Mouse (Mus musculus) olfactory bulb, adult 2 months (tissue): ENCODE results near the gene St3gal3.

Source experiments
- CTCF ChIP-seq: fragments of 200-500 bp; IDR thresholded peaks from 2 replicates; pipeline ENCODE4 v1.5.1; 2012; ENCODE audit warnings: low read depth, mild to moderate bottlenecking, low read length, moderate library complexity; ENCODE audit not compliant: insufficient read depth
- POLR2A ChIP-seq: fragments of 200-500 bp; IDR thresholded peaks from 2 replicates; pipeline ENCODE4 v1.6.1; 2012; ENCODE audit warnings: mild to moderate bottlenecking, low read depth, low read length, moderate library complexity; ENCODE audit not compliant: insufficient read depth

GRCm38 (mm10) chr4:117896031-117896430 is 238.7 kb downstream of the St3gal3 start:
- TF ChIP-seq CTCF (no peak), POLR2A (no peak)
